Mouse (Mus musculus): Measurements from ENCODE around the gene Fam131b. TPM values are rescaled to one million over a fixed set of nuclear protein-coding genes. Genes with fewer than 3 reads are reported as not detected.

The Fam131b gene
- polyA plus RNA-seq, 1 experiment from 2014 or later = 0.68 TPM

- ATAC-seq (ENCODE audit: insufficient number of reproducible peaks, insufficient read depth, low FRiP score, low TSS enrichment, low read depth) = peak; percentile 52
- peak overlapping the region; percentile 77 for H3K9ac ChIP-seq (replicated peaks)
- peak overlapping the region; percentile 72 for H3K4me3 ChIP-seq (replicated peaks)
- peaks cover 10% of the 10 kb centered on the region for H3K4me1 ChIP-seq (replicated peaks)
- WGBS = 2% methylated on average over 28 of the region's 28 CpGs
- H3K4me2 ChIP-seq = peak overlapping the region; percentile 96
- H3K9me3 ChIP-seq = no peaks in the 10 kb centered on the region
- no peaks in the 10 kb centered on the region; the same call in 1 of the 2 replicates for H3K36me3 ChIP-seq
- H3K27me3 ChIP-seq = peaks cover 43% of the 10 kb centered on the region
- no peak overlapping the region for H3K27ac ChIP-seq
Measured at GRCm38 (mm10) chr6:42323371-42324066, 924 bp downstream of the Fam131b start.

- H3K4me1 ChIP-seq (replicated peaks) = peaks cover 2% of the 10 kb centered on the region; the same call in 1 of the 2 replicates
- no peak overlapping the region for H3K4me3 ChIP-seq (replicated peaks)
- ATAC-seq (ENCODE audit: insufficient number of reproducible peaks, insufficient read depth, low FRiP score, low TSS enrichment, low read depth) = no peak
- 74% methylated on average over 4 of the region's 4 CpGs for WGBS
- H3K9ac ChIP-seq (replicated peaks) = no peak overlapping the region
- no peaks in the 10 kb centered on the region for H3K9me3 ChIP-seq
- H3K4me2 ChIP-seq = no peak overlapping the region
- peaks cover 26% of the 10 kb centered on the region for H3K27me3 ChIP-seq
- H3K27ac ChIP-seq = no peak overlapping the region
- peaks cover 7% of the 10 kb centered on the region for H3K36me3 ChIP-seq
Measured at GRCm38 (mm10) chr6:42318293-42318692, 6.2 kb downstream of the Fam131b start.

- Histone ChIP-seq H3K36me3 (peaks cover 19% of the 10 kb centered on the region; the same call in 1 of the 2 replicates), H3K4me1 (replicated peaks) (no peaks in the 10 kb centered on the region), H3K4me3 (replicated peaks) (no peak overlapping the region), H3K4me2 (no peak overlapping the region), H3K27me3 (no peaks in the 10 kb centered on the region), H3K9me3 (no peaks in the 10 kb centered on the region), H3K27ac (no peak overlapping the region), H3K9ac (replicated peaks) (no peak overlapping the region)
- no peak for ATAC-seq (ENCODE audit: insufficient number of reproducible peaks, insufficient read depth, low FRiP score, low TSS enrichment, low read depth)
- WGBS = 87% methylated on average over 2 of the region's 2 CpGs
Measured at GRCm38 (mm10) chr6:42310427-42311053, 13.9 kb downstream of the Fam131b start.

GRCm38 (mm10) chr6:42309816-42310378 is 14.5 kb downstream of the Fam131b start:
- no peak overlapping the region for H3K27ac ChIP-seq
- no peak overlapping the region for H3K4me2 ChIP-seq
- 42% methylated on average over 8 of the region's 8 CpGs for WGBS
- no peaks in the 10 kb centered on the region for H3K9me3 ChIP-seq
- no peak overlapping the region for H3K9ac ChIP-seq (replicated peaks)
- no peak for ATAC-seq (ENCODE audit: insufficient number of reproducible peaks, insufficient read depth, low FRiP score, low TSS enrichment, low read depth)
- no peaks in the 10 kb centered on the region for H3K4me1 ChIP-seq (replicated peaks)
- H3K27me3 ChIP-seq = no peaks in the 10 kb centered on the region
- H3K4me3 ChIP-seq (replicated peaks) = no peak overlapping the region
- peaks cover 19% of the 10 kb centered on the region; the same call in 1 of the 2 replicates for H3K36me3 ChIP-seq

GRCm38 (mm10) chr6:42299362-42299761 is 25.1 kb downstream of the Fam131b start:
- Histone ChIP-seq H3K4me3 (replicated peaks) (no peak overlapping the region), H3K4me1 (replicated peaks) (0 out of 2 replicates have a peak, but pooled peaks cover 3% of the 10 kb centered on the region), H3K9ac (replicated peaks) (no peak overlapping the region), H3K9me3 (no peaks in the 10 kb centered on the region), H3K4me2 (no peak overlapping the region), H3K27me3 (no peaks in the 10 kb centered on the region), H3K36me3 (peaks cover 9% of the 10 kb centered on the region; the same call in 1 of the 2 replicates), H3K27ac (no peak overlapping the region)
- WGBS = 94% methylated on average over 5 of the region's 5 CpGs
- no peak for ATAC-seq (ENCODE audit: insufficient number of reproducible peaks, insufficient read depth, low FRiP score, low TSS enrichment, low read depth)

GRCm38 (mm10) chr6:42295549-42296094 is 28.8 kb downstream of the Fam131b start:
- ATAC-seq (ENCODE audit: insufficient number of reproducible peaks, insufficient read depth, low FRiP score, low TSS enrichment, low read depth) = no peak
- Histone ChIP-seq H3K4me3 (replicated peaks) (no peak overlapping the region), H3K27me3 (no peaks in the 10 kb centered on the region), H3K4me1 (replicated peaks) (0 out of 2 replicates have a peak, but pooled peaks cover 3% of the 10 kb centered on the region), H3K9me3 (no peaks in the 10 kb centered on the region), H3K36me3 (peaks cover 19% of the 10 kb centered on the region; the same call in 1 of the 2 replicates), H3K9ac (replicated peaks) (no peak overlapping the region), H3K27ac (no peak overlapping the region), H3K4me2 (no peak overlapping the region)
- WGBS = 63% methylated on average over 3 of the region's 3 CpGs

GRCm38 (mm10) chr6:42293327-42293726 is 31.1 kb downstream of the Fam131b start:
- H3K4me3 ChIP-seq (replicated peaks) = no peak overlapping the region

GRCm38 (mm10) chr6:42287562-42287961 is 36.9 kb downstream of the Fam131b start:
- Histone ChIP-seq H3K36me3 (peaks cover 36% of the 10 kb centered on the region), H3K4me1 (replicated peaks) (no peaks in the 10 kb centered on the region), H3K4me3 (replicated peaks) (no peak overlapping the region)

More at GRCm38 (mm10) chr6:42293327-42293726, 31.1 kb downstream of the Fam131b start:
- H3K36me3 ChIP-seq = peaks cover 10% of the 10 kb centered on the region; the same call in 1 of the 2 replicates
- no peak overlapping the region for H3K4me2 ChIP-seq
- 89% methylated on average over 6 of the region's 6 CpGs for WGBS
- no peaks in the 10 kb centered on the region for H3K9me3 ChIP-seq
- H3K27me3 ChIP-seq = no peaks in the 10 kb centered on the region
- 0 out of 2 replicates have a peak, but pooled peaks cover 3% of the 10 kb centered on the region for H3K4me1 ChIP-seq (replicated peaks)
- no peak overlapping the region for H3K27ac ChIP-seq
- no peak for ATAC-seq (ENCODE audit: insufficient number of reproducible peaks, insufficient read depth, low FRiP score, low TSS enrichment, low read depth)
- H3K9ac ChIP-seq (replicated peaks) = no peak overlapping the region

GRCm38 (mm10) chr6:42286448-42286847 is 38.0 kb downstream of the Fam131b start, which contains the start of gene Clcn1:
Clcn1 (plus strand) TSS chr6:42286685.
- no peaks in the 10 kb centered on the region for H3K27me3 ChIP-seq
- H3K9ac ChIP-seq (replicated peaks) = no peak within 1 kb of the TSS
- 61% methylated on average over 4 of the region's 5 CpGs for WGBS
- H3K4me1 ChIP-seq (replicated peaks) = no peaks in the 10 kb centered on the region
- H3K4me2 ChIP-seq = no peak within 1 kb of the TSS
- peaks cover 45% of the 10 kb centered on the region for H3K36me3 ChIP-seq
- H3K4me3 ChIP-seq (replicated peaks) = no peak within 1 kb of the TSS
- no peak within 1 kb of the TSS for H3K27ac ChIP-seq
- no peak for ATAC-seq (ENCODE audit: insufficient number of reproducible peaks, insufficient read depth, low FRiP score, low TSS enrichment, low read depth)
- no peaks in the 10 kb centered on the region for H3K9me3 ChIP-seq

More at GRCm38 (mm10) chr6:42287562-42287961, 36.9 kb downstream of the Fam131b start:
- Histone ChIP-seq H3K27me3 (no peaks in the 10 kb centered on the region), H3K9me3 (no peaks in the 10 kb centered on the region), H3K4me2 (no peak overlapping the region), H3K27ac (no peak overlapping the region), H3K9ac (replicated peaks) (no peak overlapping the region)
- no peak for ATAC-seq (ENCODE audit: insufficient number of reproducible peaks, insufficient read depth, low FRiP score, low TSS enrichment, low read depth)

- Histone ChIP-seq H3K27me3 (no peaks in the 10 kb centered on the region), H3K9me3 (no peaks in the 10 kb centered on the region), H3K4me3 (replicated peaks) (no peak overlapping the region), H3K4me2 (no peak overlapping the region), H3K27ac (no peak overlapping the region), H3K36me3 (peaks cover 78% of the 10 kb centered on the region), H3K4me1 (replicated peaks) (no peaks in the 10 kb centered on the region), H3K9ac (replicated peaks) (no peak overlapping the region)
- 74% methylated on average over 5 of the region's 5 CpGs for WGBS
- no peak; the same call in 1 of the 2 replicates for ATAC-seq (ENCODE audit: insufficient number of reproducible peaks, insufficient read depth, low FRiP score, low TSS enrichment, low read depth)
Measured at GRCm38 (mm10) chr6:42282865-42283528, 41.4 kb downstream of the Fam131b start.
